Mouse (Mus musculus) hindbrain, embryonic 16.5 days (tissue): ENCODE data around the gene Serinc2. TPM values are rescaled to one million over a fixed set of nuclear protein-coding genes. Genes with fewer than 3 reads are reported as not detected.

Experiments used
- ATAC-seq: fragments of 200-750 bp; cut with Nextera tagmentation; 2 replicates; pipeline ENCODE4 v1.8.0; 2017; ENCODE audit warnings: moderate TSS enrichment, moderate library complexity
- H3K27ac ChIP-seq: fragments of 300-500 bp; sonication (generic); 2 replicates; pipeline ENCODE4 v1.5.1; 2014; ENCODE audit warnings: low read depth, mild to moderate bottlenecking, control low read depth, low read length, moderate library complexity
- H3K27me3 ChIP-seq: fragments of 300-500 bp; sonication (generic); replicated peaks from 2 replicates; pipeline ENCODE4 v1.6.1; 2014; ENCODE audit warnings: low read length; ENCODE audit not compliant: control insufficient read depth, insufficient read depth
- H3K36me3 ChIP-seq: fragments of 300-500 bp; sonication (generic); 2 replicates; pipeline ENCODE4 v1.6.1; 2014; ENCODE audit warnings: mild to moderate bottlenecking, low read length, moderate library complexity, mixed read lengths; ENCODE audit not compliant: control insufficient read depth, insufficient read depth
- H3K4me1 ChIP-seq: fragments of 300-500 bp; sonication (generic); 2 replicates; pipeline ENCODE4 v1.6.1; 2014; ENCODE audit warnings: low read depth, low read length; ENCODE audit not compliant: control insufficient read depth, insufficient read depth
- H3K4me2 ChIP-seq: fragments of 300-500 bp; sonication (generic); 2 replicates; pipeline ENCODE4 v1.6.1; 2014; ENCODE audit warnings: mild to moderate bottlenecking, low read length, control low read depth, moderate library complexity
- H3K4me3 ChIP-seq: fragments of 300-500 bp; sonication (generic); 2 replicates; pipeline ENCODE4 v1.5.1; 2014; ENCODE audit warnings: mild to moderate bottlenecking, low read length, control low read depth, moderate library complexity
- H3K9ac ChIP-seq: fragments of 300-500 bp; sonication (generic); 2 replicates; pipeline ENCODE4 v1.6.1; 2014; ENCODE audit warnings: low read depth, mild to moderate bottlenecking, control low read depth, low read length, moderate library complexity
- H3K9me3 ChIP-seq: fragments of 300-500 bp; sonication (generic); 2 replicates; pipeline ENCODE4 v1.6.1; 2014; ENCODE audit warnings: mild to moderate bottlenecking, low read length, moderate library complexity; ENCODE audit not compliant: control insufficient read depth
- WGBS: fragments of 180-500 bp; shearing (Covaris S2); extraction: QIAGEN DNeasy Blood & Tissue Kit; methylation state at CpG from one replicate; pipeline ENCODE4 v1.1.7; 2014; 5-methylcytosine and 5-hydroxymethylcytosine counted together
- polyA plus RNA-seq: library from polyadenylated mRNA; unstranded; fragments of >200 nt; fragmentation: Nextera tagmentation; extraction: Ambion mirVana; gene quantifications from 2 replicates; pipeline ENCODE4 v1.2.1, GENCODE M21; 2015

The Serinc2 gene
- polyA plus RNA-seq, 1 experiment from 2014 or later: 31.9 TPM

- Histone ChIP-seq H3K27ac (no peak overlapping the region), H3K27me3 (no peaks in the 10 kb centered on the region), H3K36me3 (no peaks in the 10 kb centered on the region), H3K4me3 (no peak overlapping the region), H3K4me1 (no peaks in the 10 kb centered on the region), H3K9ac (no peak overlapping the region), H3K9me3 (no peaks in the 10 kb centered on the region), H3K4me2 (no peak overlapping the region)
- ATAC-seq: no peak
Measured at GRCm38 (mm10) chr4:130224071-130224470, 54.9 kb downstream of the Serinc2 start.

DNA sequence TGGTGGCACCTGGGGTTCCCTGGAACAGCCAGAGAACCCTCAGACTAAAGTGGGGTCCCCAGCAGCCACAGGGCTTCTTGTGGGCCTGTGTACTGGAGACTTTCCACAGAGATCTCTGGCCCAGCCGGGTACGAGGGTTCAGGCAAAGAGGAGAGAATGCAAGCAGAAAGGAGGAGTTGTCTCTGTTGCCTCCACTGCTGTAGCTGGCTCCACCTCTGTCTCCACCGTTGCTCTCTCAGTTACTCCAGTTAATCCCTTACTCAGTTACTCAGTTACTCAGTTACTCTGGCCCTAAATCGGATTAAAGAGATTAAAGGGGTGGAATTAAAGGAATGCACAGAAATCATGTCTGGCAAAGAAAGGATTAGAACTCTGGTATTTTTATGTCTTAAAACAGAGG is 56.8 kb downstream of the Serinc2 start, which contains the start of gene Gm853:
Gene Gm853, minus strand, starts transcription at position 223 of the 400 bp plus-strand sequence.
- H3K4me2 ChIP-seq: no peak within 1 kb of the TSS
- no peaks in the 10 kb centered on the region for H3K27me3 ChIP-seq
- no peaks in the 10 kb centered on the region for H3K4me1 ChIP-seq
- H3K36me3 ChIP-seq: no peaks in the 10 kb centered on the region
- no peak within 1 kb of the TSS for H3K4me3 ChIP-seq
- 65% methylated on average over 4 of the region's 4 CpGs for WGBS
- no peak within 1 kb of the TSS for H3K27ac ChIP-seq
- no peak for ATAC-seq
- no peaks in the 10 kb centered on the region for H3K9me3 ChIP-seq
- H3K9ac ChIP-seq: no peak within 1 kb of the TSS

GRCm38 (mm10) chr4:130220176-130220575 is 58.8 kb downstream of the Serinc2 start:
- Histone ChIP-seq H3K4me1 (no peaks in the 10 kb centered on the region), H3K9ac (no peak overlapping the region), H3K27me3 (no peaks in the 10 kb centered on the region), H3K27ac (no peak overlapping the region), H3K4me3 (no peak overlapping the region), H3K9me3 (no peaks in the 10 kb centered on the region), H3K4me2 (no peak overlapping the region), H3K36me3 (no peaks in the 10 kb centered on the region)
- ATAC-seq: no peak
- WGBS: 86% methylated on average over 9 of the region's 9 CpGs

GRCm38 (mm10) chr4:130215392-130215791 is 63.6 kb downstream of the Serinc2 start:
- no peak for ATAC-seq
- Histone ChIP-seq H3K27me3 (no peaks in the 10 kb centered on the region), H3K27ac (no peak overlapping the region), H3K4me3 (no peak overlapping the region), H3K4me1 (no peaks in the 10 kb centered on the region), H3K36me3 (no peaks in the 10 kb centered on the region), H3K9me3 (no peaks in the 10 kb centered on the region), H3K4me2 (no peak overlapping the region), H3K9ac (no peak overlapping the region)
- 94% methylated on average over 8 of the region's 8 CpGs for WGBS

DNA sequence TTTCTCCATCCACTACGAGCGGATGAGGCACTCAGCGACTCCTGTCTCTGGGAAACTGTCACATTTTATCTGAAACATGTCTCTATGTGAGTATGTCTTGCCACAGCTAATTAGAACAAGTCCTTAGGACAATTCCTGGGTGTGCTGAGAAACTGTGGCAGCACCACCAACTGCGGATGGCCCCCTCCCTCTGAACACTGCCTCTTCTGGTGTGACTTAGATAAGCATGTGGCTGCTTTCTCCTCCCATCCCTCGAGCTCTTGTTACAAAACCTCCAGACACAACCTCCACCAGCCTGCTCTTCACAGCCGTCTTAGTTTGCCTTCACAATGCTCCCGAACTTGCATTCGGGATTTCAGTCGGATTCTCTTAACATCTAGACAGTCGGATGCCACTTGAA is 65.1 kb downstream of the Serinc2 start:
- Histone ChIP-seq H3K4me3 (no peak overlapping the region), H3K4me1 (no peaks in the 10 kb centered on the region), H3K27ac (no peak overlapping the region), H3K36me3 (no peaks in the 10 kb centered on the region), H3K9me3 (no peaks in the 10 kb centered on the region), H3K9ac (no peak overlapping the region), H3K4me2 (no peak overlapping the region), H3K27me3 (no peaks in the 10 kb centered on the region)
- ATAC-seq: no peak
- 78% methylated on average over 10 of the region's 10 CpGs for WGBS

- Histone ChIP-seq H3K4me2 (no peak overlapping the region), H3K9me3 (no peaks in the 10 kb centered on the region), H3K36me3 (no peaks in the 10 kb centered on the region), H3K4me3 (no peak overlapping the region), H3K27me3 (no peaks in the 10 kb centered on the region), H3K4me1 (no peaks in the 10 kb centered on the region), H3K27ac (no peak overlapping the region), H3K9ac (no peak overlapping the region)
- ATAC-seq: no peak
- 92% methylated on average over 4 of the region's 4 CpGs for WGBS
Measured at GRCm38 (mm10) chr4:130213197-130213596, 65.8 kb downstream of the Serinc2 start.

DNA sequence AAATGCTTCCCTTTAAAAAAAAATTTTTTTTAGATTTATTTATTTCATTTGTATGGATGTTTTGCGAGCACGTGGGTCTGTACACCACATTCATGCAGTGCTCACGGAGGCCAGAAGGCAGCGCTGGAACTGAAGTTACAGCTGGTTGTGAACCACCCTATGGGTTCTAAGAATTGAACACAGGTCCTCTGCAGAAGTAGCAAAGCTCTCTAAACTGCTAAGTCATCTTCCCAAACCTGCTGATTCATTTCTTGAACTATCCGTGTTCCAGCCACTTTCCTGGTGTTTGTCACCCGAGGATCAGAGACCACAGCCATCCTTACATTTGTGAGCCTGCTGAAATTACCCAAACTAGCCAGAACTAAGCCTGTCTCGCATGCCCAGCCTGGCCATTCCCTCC is 66.6 kb downstream of the Serinc2 start:
- H3K27ac ChIP-seq: no peak overlapping the region
- no peak overlapping the region for H3K4me3 ChIP-seq
- WGBS: 81% methylated on average over 7 of the region's 7 CpGs
- H3K4me2 ChIP-seq: no peak overlapping the region
- H3K9me3 ChIP-seq: no peaks in the 10 kb centered on the region
- H3K27me3 ChIP-seq: no peaks in the 10 kb centered on the region
- H3K36me3 ChIP-seq: no peaks in the 10 kb centered on the region
- H3K9ac ChIP-seq: no peak overlapping the region
- H3K4me1 ChIP-seq: no peaks in the 10 kb centered on the region
- no peak for ATAC-seq

GRCm38 (mm10) chr4:130211870-130212269 is 67.1 kb downstream of the Serinc2 start:
- Histone ChIP-seq H3K9me3 (no peaks in the 10 kb centered on the region), H3K9ac (no peak overlapping the region), H3K4me1 (no peaks in the 10 kb centered on the region), H3K27me3 (no peaks in the 10 kb centered on the region), H3K36me3 (no peaks in the 10 kb centered on the region), H3K4me2 (no peak overlapping the region), H3K4me3 (no peak overlapping the region), H3K27ac (no peak overlapping the region)
- ATAC-seq: no peak
- WGBS: 96% methylated on average over 2 of the region's 2 CpGs
